Mouse (Mus musculus) brain, embryonic 14.5 days (tissue): Measurements from ENCODE around the gene Tfcp2.

Experiments used
- CTCF ChIP-seq: fragments of 200-500 bp; IDR thresholded peaks from 2 replicates; pipeline ENCODE4 v1.5.1; 2012; ENCODE audit warnings: inconsistent platforms, mild to moderate bottlenecking, moderate library complexity, borderline replicate concordance; ENCODE audit not compliant: insufficient read depth, insufficient read length; ENCODE audit errors: extremely low read depth
- POLR2A ChIP-seq: fragments of 200-500 bp; IDR thresholded peaks from 2 replicates; pipeline ENCODE4 v1.6.1; 2012; ENCODE audit warnings: mild to moderate bottlenecking, inconsistent platforms, borderline replicate concordance; ENCODE audit not compliant: poor library complexity, insufficient read depth, insufficient read length, severe bottlenecking; ENCODE audit errors: extremely low read depth

- no peak for TF ChIP-seq POLR2A
- TF ChIP-seq CTCF = no peak
These were observed 89.7 kb downstream of the Tfcp2 start for GRCm38 (mm10) chr15:100462086-100462485.
